Mouse (Mus musculus) midbrain, embryonic 15.5 days (tissue): ENCODE measurements around the gene March7. TPM values are rescaled to one million over a fixed set of nuclear protein-coding genes. Genes with fewer than 3 reads are reported as not detected.

Experiments
- polyA plus RNA-seq: library from polyadenylated mRNA; unstranded; fragments of >200 nt; fragmentation: Nextera tagmentation; extraction: Ambion mirVana; gene quantifications from 2 replicates; pipeline ENCODE4 v1.2.1, GENCODE M21; 2015

Gene March7
- polyA plus RNA-seq, 1 experiment from 2014 or later, result 95.1 TPM

Other genes starting within 250 kb of the March7 start
- gene Baz2b, start within 50 bp of the March7 start, polyA plus RNA-seq, result 76.3 and 86.7 TPM in 2 replicates
- gene Cd302, start 74.6 kb downstream of the March7 start, polyA plus RNA-seq, result 12.0 and 12.9 TPM in 2 replicates
- 0.97 and 1.1 TPM in 2 replicates for gene Ly75, start 173.4 kb downstream of the March7 start, polyA plus RNA-seq